Mouse (Mus musculus) ES-CJ7 (cell line): ENCODE results near the gene Ptrh1.

Experiments
- DNase-seq: peaks from one replicate; pipeline ENCODE4 v3.0.0; 2011; ENCODE audit warnings: low read depth, low spot score

The Ptrh1 gene

GRCm38 (mm10) chr2:32756674-32757055 lies 18.9 kb upstream of the Ptrh1 start:
- no peak for DNase-seq

- DNase-seq, result peak; percentile 97
Observed at GRCm38 (mm10) chr2:32757056-32757845, 18.3 kb upstream of the Ptrh1 start, which contains the start of gene Tor2a. Tor2a (plus strand) TSS chr2:32757234.

GRCm38 (mm10) chr2:32758503-32758902 lies 17.1 kb upstream of the Ptrh1 start:
- no peak for DNase-seq

GRCm38 (mm10) chr2:32759001-32759400 lies 16.6 kb upstream of the Ptrh1 start:
- no peak for DNase-seq

- no peak for DNase-seq
Observed at GRCm38 (mm10) chr2:32761361-32761760, 14.2 kb upstream of the Ptrh1 start.

- DNase-seq, result no peak
Observed at GRCm38 (mm10) chr2:32761859-32762258, 13.7 kb upstream of the Ptrh1 start.

GRCm38 (mm10) chr2:32763353-32763752 lies 12.2 kb upstream of the Ptrh1 start:
- DNase-seq, result no peak

- DNase-seq, result no peak
Observed at GRCm38 (mm10) chr2:32767241-32767640, 8.3 kb upstream of the Ptrh1 start.

- peak; percentile 46 for DNase-seq
Observed at GRCm38 (mm10) chr2:32768661-32769285, 6.8 kb upstream of the Ptrh1 start.

- DNase-seq, result no peak
Observed at GRCm38 (mm10) chr2:32769327-32770085, 6.1 kb upstream of the Ptrh1 start.

- DNase-seq, result peak; percentile 52
Observed at GRCm38 (mm10) chr2:32771886-32772285, 3.7 kb upstream of the Ptrh1 start.

GRCm38 (mm10) chr2:32772626-32773279 lies 2.8 kb upstream of the Ptrh1 start:
- no peak for DNase-seq

GRCm38 (mm10) chr2:32776192-32776591 lies 606 bp downstream of the Ptrh1 start:
- no peak for DNase-seq

- no peak for DNase-seq
Observed at GRCm38 (mm10) chr2:32778081-32778480, 2.5 kb downstream of the Ptrh1 start.

- peak; percentile 77 for DNase-seq
Observed at GRCm38 (mm10) chr2:32779131-32779530, 3.5 kb downstream of the Ptrh1 start.

- DNase-seq, result no peak
Observed at GRCm38 (mm10) chr2:32779714-32780113, 4.1 kb downstream of the Ptrh1 start.

- peak; percentile 80 for DNase-seq
Observed at GRCm38 (mm10) chr2:32781710-32782109, 6.1 kb downstream of the Ptrh1 start.

- no peak for DNase-seq
Observed at GRCm38 (mm10) chr2:32784048-32784681, 8.6 kb downstream of the Ptrh1 start, which contains the start of gene Cfap157. Cfap157 (minus strand) TSS chr2:32784428.

GRCm38 (mm10) chr2:32787176-32787575 lies 11.6 kb downstream of the Ptrh1 start:
- peak; percentile 45 for DNase-seq

- DNase-seq, result no peak
Observed at GRCm38 (mm10) chr2:32788581-32788980, 13.0 kb downstream of the Ptrh1 start.

GRCm38 (mm10) chr2:32791297-32791696 lies 15.7 kb downstream of the Ptrh1 start:
- DNase-seq, result no peak
